Mouse (Mus musculus) adrenal gland, adult 18-20 months (tissue): ENCODE results near the gene Ces1g. TPM values are rescaled to one million over a fixed set of nuclear protein-coding genes. Genes with fewer than 3 reads are reported as not detected.

Source experiments
- DNase-seq, 2 experiments: peaks; one replicate each; pipeline ENCODE4 v3.0.0; 2021 to 2022; ENCODE audit warnings: low spot score in 2 of 2
- long read RNA-seq, 2 experiments: library from polyadenylated mRNA; stranded (forward); transcript quantifications; one replicate each; pipeline ENCODE4 v2.0.0; 2021
- total RNA-seq, 2 experiments: library from RNA; stranded (reverse); gene quantifications; 1 replicate in 1 of 2; 2 replicates in 1 of 2; pipeline ENCODE4 v1.2.3; 2021

The Ces1g gene
- total RNA-seq: under 1 TPM; 0.16 to 0.20 TPM
- long read RNA-seq, experiment 1: 0 reads
- long read RNA-seq, experiment 2: 0 reads

GRCm38 (mm10) chr8:93337207-93337606, at the start of gene Ces1g:
TSS of gene Ces1g (minus strand) at chr8:93337308.
- DNase-seq: no peak

- no peak for DNase-seq
Observed at GRCm38 (mm10) chr8:93379625-93380024, 42.5 kb upstream of the Ces1g start, which contains the start of gene Ces1h. TSS of gene Ces1h (minus strand) at chr8:93379725.

- DNase-seq: no peak
Observed at GRCm38 (mm10) chr8:93369481-93369880, 32.4 kb upstream of the Ces1g start.

- DNase-seq: no peak
Observed at GRCm38 (mm10) chr8:93360113-93360512, 23.0 kb upstream of the Ces1g start.

- no peak for DNase-seq
Observed at GRCm38 (mm10) chr8:93339531-93339930, 2.4 kb upstream of the Ces1g start.

DNA sequence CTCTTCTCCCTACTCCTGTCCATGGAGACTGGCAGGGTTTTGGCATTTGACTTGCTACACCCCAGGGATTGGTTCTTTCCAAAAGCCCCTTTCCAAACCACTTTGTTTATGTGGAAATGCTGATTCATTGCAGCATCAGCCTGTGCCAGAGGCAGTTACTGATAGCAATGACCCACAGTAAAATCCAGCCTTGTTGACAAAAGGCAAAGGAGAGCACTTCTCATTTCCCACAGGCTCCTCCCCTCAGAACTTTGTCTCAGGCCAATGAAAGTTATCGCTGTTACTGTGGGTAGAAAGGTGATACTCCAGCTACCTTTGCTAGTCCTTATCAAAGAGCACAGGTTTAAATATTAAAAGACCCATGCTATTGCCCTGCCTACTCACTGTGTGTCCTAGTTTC, 4.4 kb downstream of the Ces1g start:
- DNase-seq: no peak

GRCm38 (mm10) chr8:93331151-93331550, 6.0 kb downstream of the Ces1g start:
- no peak for DNase-seq

DNA sequence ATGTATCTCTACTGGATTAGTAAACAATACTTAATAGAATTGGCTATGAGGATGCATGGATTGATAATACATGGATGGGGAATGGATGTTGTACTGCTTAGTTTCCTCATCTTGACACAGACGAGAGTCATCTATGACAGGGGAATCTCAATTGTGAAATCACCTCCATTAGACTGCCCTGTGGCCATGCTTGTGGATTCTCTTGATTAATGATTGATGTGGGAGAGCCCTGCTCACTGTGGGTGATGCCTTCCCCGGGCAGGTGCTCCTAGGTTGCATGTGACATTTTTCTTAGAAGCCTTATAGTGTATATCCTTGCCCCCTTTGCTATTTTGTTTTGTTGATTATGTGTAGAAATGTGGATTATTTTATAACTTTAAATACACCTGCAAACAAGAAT, 12.0 kb downstream of the Ces1g start:
- no peak for DNase-seq

- no peak for DNase-seq
Observed at GRCm38 (mm10) chr8:93317031-93317430, 20.1 kb downstream of the Ces1g start.

GRCm38 (mm10) chr8:93315557-93315956, 21.6 kb downstream of the Ces1g start:
- no peak for DNase-seq

DNA sequence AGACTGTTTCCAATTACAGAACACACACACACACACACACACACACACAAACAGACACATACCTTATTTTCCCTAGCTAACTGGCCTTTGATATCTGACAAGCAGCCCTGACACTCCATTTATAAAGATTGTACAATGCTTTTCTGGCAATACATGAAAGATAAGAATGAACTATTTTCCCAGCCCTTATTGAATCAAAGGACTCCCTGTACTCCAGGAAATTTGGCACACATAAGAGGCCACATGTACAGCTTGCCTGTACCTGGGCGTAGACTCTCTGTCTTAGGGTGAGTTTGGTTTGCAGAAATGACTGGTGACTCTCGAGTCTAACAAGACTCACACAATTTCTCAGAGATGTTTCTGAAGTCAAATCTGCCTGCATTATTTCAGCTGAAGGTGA, 53.2 kb downstream of the Ces1g start:
- DNase-seq: no peak

- DNase-seq: no peak
Observed at GRCm38 (mm10) chr8:93282349-93282748, 54.8 kb downstream of the Ces1g start.

- no peak for DNase-seq
Observed at GRCm38 (mm10) chr8:93279556-93279955, 57.6 kb downstream of the Ces1g start, which contains the start of gene Ces1f. TSS of gene Ces1f (minus strand) at chr8:93279747.

GRCm38 (mm10) chr8:93278176-93278805, 58.8 kb downstream of the Ces1g start:
- DNase-seq: no peak

- DNase-seq: no peak
Observed at GRCm38 (mm10) chr8:93274609-93275008, 62.5 kb downstream of the Ces1g start.

- peak in 1 of 2 experiments; percentile 24 for DNase-seq
Observed at GRCm38 (mm10) chr8:93273321-93273720, 63.8 kb downstream of the Ces1g start.

- peak; percentile 31 to 39 for DNase-seq
Observed at GRCm38 (mm10) chr8:93272686-93273085, 64.4 kb downstream of the Ces1g start.

DNA sequence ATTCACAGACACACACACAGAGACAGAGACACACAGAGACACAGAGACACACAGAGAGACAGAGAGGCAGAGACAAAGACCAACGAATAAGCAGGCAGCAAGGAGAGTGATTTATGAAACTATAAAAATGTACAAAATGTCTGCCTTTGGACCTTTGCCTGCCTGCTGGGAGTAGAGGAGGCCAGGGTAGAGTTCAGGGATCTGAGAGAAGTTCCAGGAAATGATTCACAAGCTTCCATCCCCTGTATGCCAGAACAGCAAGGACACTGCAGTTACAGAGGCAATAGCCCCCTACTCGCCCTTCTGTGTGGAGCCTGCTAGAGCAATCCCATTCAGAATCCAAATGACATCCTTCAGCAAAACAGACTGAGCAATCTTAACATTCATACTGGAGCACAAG, 75.7 kb downstream of the Ces1g start:
- DNase-seq: no peak

DNA sequence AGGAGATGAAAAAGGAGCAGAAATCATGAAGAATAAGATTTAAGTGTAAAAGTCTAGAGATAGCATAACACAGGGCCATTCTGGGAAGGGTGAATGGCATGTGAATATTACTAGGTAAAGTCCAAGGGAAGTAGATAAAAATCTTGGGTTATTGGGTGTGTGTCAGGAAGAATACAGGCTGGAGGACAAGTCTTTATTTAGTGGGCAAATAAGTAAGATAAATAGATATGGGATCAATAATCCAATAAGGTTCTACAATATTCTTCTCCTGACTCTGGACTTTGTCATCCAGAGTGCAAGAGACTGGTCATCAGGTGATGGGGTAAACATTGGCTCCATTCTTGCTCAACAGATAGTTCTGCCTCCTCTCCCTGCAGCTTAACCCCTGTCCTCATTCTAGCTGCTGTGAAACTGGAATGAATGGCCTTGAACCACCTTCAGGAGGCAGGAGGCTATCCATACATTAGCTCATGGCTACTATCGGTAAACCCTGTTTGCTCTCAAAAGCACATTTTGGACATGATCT, 84.6 kb downstream of the Ces1g start:
- DNase-seq: no peak
